Mouse (Mus musculus) urinary bladder, adult 2 months (tissue): Measurements from ENCODE around the gene Grin3b. TPM values are rescaled to one million over a fixed set of nuclear protein-coding genes. Genes with fewer than 3 reads are reported as not detected.

Experiments used
- DNase-seq: peaks from one replicate; pipeline ENCODE4 v3.0.0; 2022; ENCODE audit warnings: low spot score
- polyA plus RNA-seq: library from polyadenylated mRNA; depleted of rRNA; stranded (reverse); fragments of >200 nt; gene quantifications from 2 replicates; pipeline ENCODE4 v1.2.3, GENCODE M21; 2012

Grin3b gene
- polyA plus RNA-seq, 1 experiment: not detected

- peak; percentile 65 for DNase-seq
Observed at GRCm38 (mm10) chr10:79988506-79989271, 18.2 kb downstream of the Grin3b start, which contains the start of gene Cnn2. Gene Cnn2 (plus strand): TSS chr10:79988584.

- no peak for DNase-seq
Observed at GRCm38 (mm10) chr10:79989272-79989786, 18.8 kb downstream of the Grin3b start.

DNA sequence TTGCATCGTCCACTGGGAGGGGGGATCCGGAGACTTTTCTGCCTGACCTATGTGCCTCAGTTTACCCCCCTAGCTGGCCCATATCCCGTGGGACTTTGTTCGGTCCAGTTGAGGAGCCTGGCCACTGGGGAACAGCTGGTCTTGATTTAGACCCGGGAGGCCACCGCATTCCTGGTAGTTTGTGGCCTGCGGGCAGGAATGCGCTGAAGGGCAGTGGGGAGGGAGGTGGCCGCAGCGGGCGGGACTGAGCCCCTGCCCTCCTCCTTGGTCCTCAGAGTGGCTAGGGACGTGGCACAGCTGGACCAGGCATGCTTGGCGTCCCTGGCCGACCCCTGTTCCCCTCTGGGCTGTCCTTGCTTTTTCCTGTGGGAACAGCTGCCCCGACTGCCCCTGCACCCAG lies 19.4 kb downstream of the Grin3b start:
- DNase-seq: no peak

GRCm38 (mm10) chr10:79991099-79991498 lies 20.6 kb downstream of the Grin3b start:
- DNase-seq: no peak

- no peak for DNase-seq
Observed at GRCm38 (mm10) chr10:79991548-79991947, 21.0 kb downstream of the Grin3b start.

GRCm38 (mm10) chr10:79994397-79995115 lies 24.0 kb downstream of the Grin3b start:
- no peak for DNase-seq

GRCm38 (mm10) chr10:79995636-79996035 lies 25.1 kb downstream of the Grin3b start:
- no peak for DNase-seq

DNA sequence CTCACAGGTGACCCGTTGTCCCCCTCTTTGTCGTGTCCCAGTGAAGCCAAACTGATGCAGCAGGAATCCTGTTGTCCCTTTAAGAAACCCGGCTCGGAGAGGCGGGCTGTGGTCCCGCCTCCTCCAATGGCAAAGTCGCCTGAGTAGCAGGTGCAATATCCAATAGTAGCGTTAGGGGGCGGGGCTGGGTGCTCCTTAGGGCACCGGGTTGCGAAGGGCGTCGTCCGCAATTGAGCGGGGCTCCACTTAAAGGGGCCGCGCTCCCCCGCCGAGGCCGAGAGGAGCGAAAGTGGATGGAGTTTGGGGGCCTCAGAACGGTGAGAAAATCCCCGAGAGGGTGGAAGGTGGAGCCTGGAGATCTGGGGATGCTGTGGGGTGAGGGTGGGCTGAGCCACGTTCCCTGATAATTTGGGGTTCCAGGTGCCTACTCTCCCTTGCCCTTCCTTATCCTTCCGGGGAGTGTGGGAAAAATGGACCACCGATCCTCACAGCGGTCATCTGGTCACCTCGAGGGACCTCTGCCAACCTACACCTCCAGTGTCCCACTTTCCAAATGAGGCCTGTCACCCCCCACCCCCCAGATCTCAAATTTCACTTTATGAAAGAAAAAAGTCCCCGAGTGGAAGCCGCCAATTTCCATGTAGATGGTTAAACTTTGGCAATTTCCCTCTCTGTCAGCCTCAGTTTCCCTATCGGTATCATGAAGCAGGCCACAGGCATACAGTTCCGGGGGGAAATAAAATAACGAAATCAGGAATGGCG lies 25.9 kb downstream of the Grin3b start, which contains the start of gene Abca7:
Gene Abca7 (plus strand): TSS at position 223 of the 762 bp plus-strand sequence.
- DNase-seq: peak; percentile 92

DNA sequence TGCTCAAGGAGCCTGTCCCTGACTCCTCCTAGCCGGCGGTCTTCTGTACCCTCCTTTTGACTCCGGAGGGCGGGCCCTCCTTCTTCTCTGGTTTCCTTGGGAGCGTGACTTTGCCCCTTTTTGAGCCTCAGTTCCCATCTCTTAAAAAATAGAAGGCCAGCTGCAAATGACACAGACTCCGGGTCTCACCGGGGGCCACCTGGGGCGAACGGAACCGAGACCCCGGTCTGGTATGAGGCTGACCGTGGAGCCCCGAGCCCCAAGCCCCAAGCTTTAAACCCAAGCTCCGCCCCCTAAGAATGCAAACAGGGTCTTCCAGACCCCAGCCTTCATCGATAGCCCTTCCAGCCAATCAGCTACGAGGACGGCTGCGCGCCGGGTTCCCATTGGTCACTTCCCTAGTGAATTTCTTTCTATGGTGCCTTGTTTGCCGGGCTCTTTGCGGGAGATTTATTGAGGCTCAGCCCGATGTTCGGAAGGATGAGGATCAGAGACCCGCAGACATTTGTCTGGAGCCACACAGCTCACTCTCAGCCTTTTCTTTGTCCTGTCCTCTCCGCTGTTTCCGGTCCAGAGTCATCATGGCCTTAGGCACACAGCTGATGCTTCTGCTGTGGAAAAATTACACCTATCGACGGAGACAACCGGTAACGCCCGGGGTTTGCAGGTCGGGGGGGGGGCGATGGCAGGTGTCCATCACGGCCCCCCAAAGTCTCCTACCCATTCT lies 26.7 kb downstream of the Grin3b start:
- no peak for DNase-seq

DNA sequence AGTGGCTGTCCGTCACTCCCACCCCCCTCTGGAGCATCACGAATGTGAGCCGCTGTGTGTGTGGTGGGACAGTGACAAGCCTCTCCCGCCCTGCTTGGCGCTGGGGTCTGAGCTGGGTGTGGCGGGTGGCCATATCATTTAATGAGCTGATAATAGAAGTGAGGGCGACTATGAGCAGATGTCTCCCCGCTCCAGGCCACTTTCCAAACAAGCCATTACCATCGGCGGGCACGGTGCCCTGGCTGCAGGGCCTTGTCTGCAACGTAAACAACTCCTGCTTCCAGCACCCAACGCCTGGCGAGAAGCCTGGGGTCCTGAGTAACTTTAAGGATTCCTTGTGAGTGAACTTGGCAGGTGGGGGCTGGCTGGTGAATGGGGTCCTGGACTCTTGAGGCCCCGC lies 27.3 kb downstream of the Grin3b start:
- DNase-seq: no peak

DNA sequence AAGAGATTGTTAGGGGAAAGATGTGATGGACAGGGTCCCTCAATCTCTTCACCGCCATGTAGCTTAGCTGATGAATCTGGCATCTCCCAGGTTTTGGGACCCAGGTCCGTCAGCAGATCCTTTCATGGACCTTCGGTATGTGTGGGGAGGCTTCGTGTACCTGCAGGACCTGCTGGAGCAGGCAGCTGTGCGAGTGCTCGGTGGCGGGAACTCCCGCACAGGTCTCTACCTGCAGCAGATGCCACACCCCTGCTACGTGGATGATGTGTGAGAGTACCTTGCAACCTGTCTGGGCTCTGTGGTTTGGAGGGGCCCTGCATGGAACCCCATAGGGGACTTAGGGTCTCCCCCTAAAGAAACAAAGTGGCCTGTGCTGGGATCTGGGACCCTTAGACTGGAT lies 31.4 kb downstream of the Grin3b start:
- DNase-seq: no peak

GRCm38 (mm10) chr10:80002829-80003228 lies 32.3 kb downstream of the Grin3b start:
- no peak for DNase-seq

DNA sequence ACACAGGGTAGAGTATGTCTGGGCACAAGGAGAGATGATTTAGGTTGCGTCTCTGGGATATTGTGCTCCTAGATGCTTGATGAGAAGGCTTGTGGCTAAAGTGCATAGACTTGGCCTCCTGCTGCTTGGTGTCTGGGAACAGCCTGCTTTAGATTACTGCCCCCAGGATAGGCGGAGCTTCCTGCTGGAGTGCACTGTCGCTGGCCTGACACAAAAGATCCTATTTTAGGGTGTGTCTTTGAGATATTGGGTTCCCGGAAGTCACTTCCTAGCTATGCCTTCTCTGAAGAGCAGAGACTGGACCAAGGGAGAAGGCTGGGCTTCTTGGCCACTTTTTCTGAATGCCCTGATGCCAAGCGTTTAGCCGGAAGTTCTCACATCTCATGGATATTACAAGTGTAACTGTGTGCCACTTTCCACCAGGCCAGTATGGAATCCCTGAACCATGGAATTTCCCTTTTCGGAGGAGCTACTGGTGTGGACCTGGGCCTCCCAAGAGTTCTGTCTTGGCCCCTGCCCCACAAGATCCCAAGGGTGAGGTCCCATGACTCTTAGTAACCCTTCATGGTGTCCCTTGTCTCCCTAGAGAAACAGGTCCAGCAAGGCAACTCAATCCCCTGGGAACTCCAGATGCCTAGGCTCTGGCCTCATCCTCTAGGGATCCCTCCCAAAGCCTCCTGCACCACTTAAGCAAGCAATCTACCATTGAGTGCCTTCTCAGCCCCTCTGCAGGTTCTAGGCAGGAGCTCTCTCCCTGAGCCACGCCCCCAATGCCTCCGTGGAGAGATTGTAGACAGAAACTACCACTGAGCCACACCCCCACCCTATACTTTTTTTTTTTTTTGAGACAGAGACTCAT lies 33.1 kb downstream of the Grin3b start:
- DNase-seq: no peak

DNA sequence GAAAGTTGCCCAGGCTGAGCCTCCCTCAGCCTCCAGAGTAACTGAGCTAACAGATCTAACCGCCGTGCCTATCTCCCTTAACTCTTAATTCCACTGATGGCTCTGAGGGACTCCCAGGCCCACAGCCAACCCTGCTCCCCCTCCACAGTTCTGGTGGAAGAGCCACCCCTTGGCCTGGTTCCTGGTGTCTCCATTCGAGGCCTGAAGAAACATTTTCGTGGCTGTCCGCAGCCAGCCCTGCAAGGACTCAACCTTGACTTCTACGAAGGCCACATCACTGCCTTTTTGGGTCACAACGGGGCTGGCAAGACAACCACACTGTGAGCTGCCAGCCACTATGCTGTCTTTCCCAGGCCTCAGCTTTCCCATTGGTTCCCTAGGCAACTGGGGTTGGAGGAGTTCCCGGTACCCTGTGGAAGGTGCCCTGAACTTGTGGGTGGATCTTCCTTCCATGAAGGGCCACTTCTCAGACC lies 33.8 kb downstream of the Grin3b start:
- DNase-seq: no peak

DNA sequence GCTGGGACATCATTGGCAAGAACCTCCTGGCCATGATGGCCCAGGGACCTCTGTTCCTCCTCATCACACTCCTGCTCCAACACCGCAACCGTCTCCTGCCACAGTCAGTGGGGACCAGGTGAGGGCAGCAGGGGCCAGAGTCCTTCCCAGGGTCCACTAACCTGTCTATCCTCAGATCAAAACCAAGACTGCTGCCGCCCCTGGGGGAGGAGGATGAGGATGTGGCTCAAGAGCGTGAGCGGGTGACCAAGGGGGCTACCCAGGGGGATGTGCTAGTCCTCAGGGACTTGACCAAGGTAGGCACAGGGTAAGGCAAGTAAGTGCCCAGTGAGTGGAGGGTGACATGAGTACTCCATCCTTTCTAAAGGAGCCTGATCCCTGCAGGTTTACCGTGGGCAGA lies 41.2 kb downstream of the Grin3b start:
- DNase-seq: no peak

GRCm38 (mm10) chr10:80013609-80014008 lies 43.1 kb downstream of the Grin3b start:
- no peak for DNase-seq

GRCm38 (mm10) chr10:80014484-80015290 lies 44.2 kb downstream of the Grin3b start:
- DNase-seq: no peak

GRCm38 (mm10) chr10:80015583-80015982 lies 45.1 kb downstream of the Grin3b start:
- DNase-seq: no peak

- DNase-seq: no peak
Observed at GRCm38 (mm10) chr10:80016511-80016910, 46.0 kb downstream of the Grin3b start, which contains the start of gene Arhgap45. Gene Arhgap45 (plus strand): TSS chr10:80016653.
